Mouse (Mus musculus) macrophage (primary cell): ENCODE measurements around the gene Aadat. TPM values are rescaled to one million over a fixed set of nuclear protein-coding genes. Genes with fewer than 3 reads are reported as not detected.

Experiments used
- polyA plus RNA-seq: library from polyadenylated mRNA; stranded (reverse); fragments of 250-400 nt; gene quantifications from 3 replicates; pipeline ENCODE4 v1.2.4, GENCODE M21; 2018; ENCODE audit warnings: inconsistent platforms

Gene Aadat
- polyA plus RNA-seq, 1 experiment from 2014 or later, result not detected

Other genes starting within 250 kb of the Aadat start
- gene Gm10283, start 2.7 kb upstream of the Aadat start, polyA plus RNA-seq, result not detected in 3 replicates
- gene Mfap3l, start 126.9 kb downstream of the Aadat start, polyA plus RNA-seq, result 1.5 to 3.6 TPM (median 2.4 TPM) in 3 replicates